Mouse (Mus musculus): ENCODE results near the gene Lhfp. TPM values are rescaled to one million over a fixed set of nuclear protein-coding genes. Genes with fewer than 3 reads are reported as not detected.

Gene Lhfp
- polyA plus RNA-seq, 2 experiments: 2.6 to 2.7 TPM

GRCm38 (mm10) chr3:53212599-53212998 lies 171.3 kb downstream of the Lhfp start:
- H3K27ac ChIP-seq: no peak overlapping the region
- no peaks in the 10 kb centered on the region for H3K9me3 ChIP-seq (ENCODE audit: control insufficient read depth, low read length)
- no peak for ATAC-seq (ENCODE audit: insufficient read depth)
- H3K27me3 ChIP-seq (ENCODE audit: control insufficient read depth, insufficient read depth, low read length): no peaks in the 10 kb centered on the region
- no peak overlapping the region for H3K4me3 ChIP-seq (ENCODE audit: insufficient read depth in 1 of 2, low read depth in 2 of 2, low read length in 2 of 2)
- no peak for TF ChIP-seq EP300 (IDR thresholded peaks at IDR 0.05; ENCODE audit: low read depth)
- no peak for TF ChIP-seq CTCF (IDR thresholded peaks at IDR 0.05; ENCODE audit: low read depth)
- H3K4me1 ChIP-seq (replicated peaks; ENCODE audit: control insufficient read depth in 2 of 2, insufficient read depth in 2 of 2, low read length in 1 of 2): no peaks in the 10 kb centered on the region
- 89% methylated on average over 2 of the region's 2 CpGs for WGBS (ENCODE audit: insufficient replicate concordance)
- no peak overlapping the region for H3K9ac ChIP-seq (replicated peaks)
- H3K36me3 ChIP-seq (replicated peaks; ENCODE audit: control insufficient read depth, insufficient read depth, low read depth): no peaks in the 10 kb centered on the region
- no peak for DNase-seq (ENCODE audit: low read depth in 3 of 3, low spot score in 3 of 3)
- no peak overlapping the region for H3K4me2 ChIP-seq (ENCODE audit: low read depth)

- ATAC-seq (ENCODE audit: insufficient read depth): no peak
- Histone ChIP-seq H3K4me2 (ENCODE audit: low read depth) (no peak overlapping the region), H3K27ac (no peak overlapping the region), H3K36me3 (replicated peaks; ENCODE audit: control insufficient read depth, insufficient read depth, low read depth) (no peaks in the 10 kb centered on the region), H3K9ac (replicated peaks) (no peak overlapping the region), H3K4me1 (replicated peaks; ENCODE audit: control insufficient read depth in 2 of 2, insufficient read depth in 2 of 2, low read length in 1 of 2) (no peaks in the 10 kb centered on the region), H3K4me3 (ENCODE audit: insufficient read depth in 1 of 2, low read depth in 2 of 2, low read length in 2 of 2) (no peak overlapping the region), H3K27me3 (ENCODE audit: control insufficient read depth, insufficient read depth, low read length) (no peaks in the 10 kb centered on the region), H3K9me3 (ENCODE audit: control insufficient read depth, low read length) (no peaks in the 10 kb centered on the region)
- no peak for TF ChIP-seq EP300 (IDR thresholded peaks at IDR 0.05; ENCODE audit: low read depth)
- TF ChIP-seq CTCF (IDR thresholded peaks at IDR 0.05; ENCODE audit: low read depth): no peak
- DNase-seq (ENCODE audit: low read depth in 3 of 3, low spot score in 3 of 3): no peak
- 68% methylated on average over 3 of the region's 3 CpGs for WGBS (ENCODE audit: insufficient replicate concordance)
These were observed 172.0 kb downstream of the Lhfp start for GRCm38 (mm10) chr3:53213346-53213745.

- 50% methylated on average over 7 of the region's 7 CpGs for WGBS (ENCODE audit: insufficient replicate concordance)
- Histone ChIP-seq H3K36me3 (replicated peaks; ENCODE audit: control insufficient read depth, insufficient read depth, low read depth) (no peaks in the 10 kb centered on the region), H3K4me1 (replicated peaks; ENCODE audit: control insufficient read depth in 2 of 2, insufficient read depth in 2 of 2, low read length in 1 of 2) (no peaks in the 10 kb centered on the region), H3K9me3 (ENCODE audit: control insufficient read depth, low read length) (no peaks in the 10 kb centered on the region), H3K9ac (replicated peaks) (no peak overlapping the region), H3K4me3 (ENCODE audit: insufficient read depth in 1 of 2, low read depth in 2 of 2, low read length in 2 of 2) (no peak overlapping the region), H3K27me3 (ENCODE audit: control insufficient read depth, insufficient read depth, low read length) (no peaks in the 10 kb centered on the region), H3K27ac (no peak overlapping the region), H3K4me2 (ENCODE audit: low read depth) (no peak overlapping the region)
- ATAC-seq (ENCODE audit: insufficient read depth) (no peak), DNase-seq (ENCODE audit: low read depth in 3 of 3, low spot score in 3 of 3) (no peak)
- TF ChIP-seq EP300 (IDR thresholded peaks at IDR 0.05; ENCODE audit: low read depth): no peak
- TF ChIP-seq CTCF (IDR thresholded peaks at IDR 0.05; ENCODE audit: low read depth): no peak
These were observed 172.5 kb downstream of the Lhfp start for GRCm38 (mm10) chr3:53213746-53214271.

GRCm38 (mm10) chr3:53214386-53214785 lies 173.1 kb downstream of the Lhfp start:
- Histone ChIP-seq H3K4me1 (replicated peaks; ENCODE audit: control insufficient read depth in 2 of 2, insufficient read depth in 2 of 2, low read length in 1 of 2) (no peaks in the 10 kb centered on the region), H3K4me3 (ENCODE audit: insufficient read depth in 1 of 2, low read depth in 2 of 2, low read length in 2 of 2) (no peak overlapping the region), H3K9me3 (ENCODE audit: control insufficient read depth, low read length) (no peaks in the 10 kb centered on the region), H3K9ac (replicated peaks) (no peak overlapping the region), H3K4me2 (ENCODE audit: low read depth) (no peak overlapping the region), H3K36me3 (replicated peaks; ENCODE audit: control insufficient read depth, insufficient read depth, low read depth) (no peaks in the 10 kb centered on the region), H3K27me3 (ENCODE audit: control insufficient read depth, insufficient read depth, low read length) (no peaks in the 10 kb centered on the region), H3K27ac (no peak overlapping the region)
- DNase-seq (ENCODE audit: low read depth in 3 of 3, low spot score in 3 of 3) (no peak), ATAC-seq (ENCODE audit: insufficient read depth) (no peak)
- WGBS (ENCODE audit: insufficient replicate concordance): 52% methylated on average over 4 of the region's 4 CpGs
- TF ChIP-seq EP300 (IDR thresholded peaks at IDR 0.05; ENCODE audit: low read depth): no peak
- no peak for TF ChIP-seq CTCF (IDR thresholded peaks at IDR 0.05; ENCODE audit: low read depth)

- no peak overlapping the region for H3K27ac ChIP-seq
- TF ChIP-seq CTCF (IDR thresholded peaks at IDR 0.05; ENCODE audit: low read depth): no peak
- no peak for TF ChIP-seq EP300 (IDR thresholded peaks at IDR 0.05; ENCODE audit: low read depth)
- DNase-seq (ENCODE audit: low read depth in 3 of 3, low spot score in 3 of 3) (no peak), ATAC-seq (ENCODE audit: insufficient read depth) (no peak)
- H3K4me1 ChIP-seq (replicated peaks; ENCODE audit: control insufficient read depth in 2 of 2, insufficient read depth in 2 of 2, low read length in 1 of 2): no peaks in the 10 kb centered on the region
- H3K4me2 ChIP-seq (ENCODE audit: low read depth): no peak overlapping the region
- H3K9ac ChIP-seq (replicated peaks): no peak overlapping the region
- no peaks in the 10 kb centered on the region for H3K9me3 ChIP-seq (ENCODE audit: control insufficient read depth, low read length)
- H3K4me3 ChIP-seq (ENCODE audit: insufficient read depth in 1 of 2, low read depth in 2 of 2, low read length in 2 of 2): no peak overlapping the region
- 61% methylated on average over 5 of the region's 5 CpGs for WGBS (ENCODE audit: insufficient replicate concordance)
- H3K27me3 ChIP-seq (ENCODE audit: control insufficient read depth, insufficient read depth, low read length): no peaks in the 10 kb centered on the region
- no peaks in the 10 kb centered on the region for H3K36me3 ChIP-seq (replicated peaks; ENCODE audit: control insufficient read depth, insufficient read depth, low read depth)
These were observed 176.4 kb downstream of the Lhfp start for GRCm38 (mm10) chr3:53217697-53218096.
